Mouse (Mus musculus): Measurements from ENCODE around the gene Ap4m1. TPM values are rescaled to one million over a fixed set of nuclear protein-coding genes. Genes with fewer than 3 reads are reported as not detected.
"Not testable (repeated sequence)": the region's sequence is repeated elsewhere in the genome, so short reads cannot be mapped to it uniquely, and the experiment has no call there.

The Ap4m1 gene
- polyA plus RNA-seq, 2 experiments, result 3.9 to 10.8 TPM

- Histone ChIP-seq H3K36me3 (replicated peaks; ENCODE audit: control insufficient read depth, insufficient read depth, low read depth) (peaks cover 3% of the 10 kb centered on the region; the same call in 1 of the 2 replicates), H3K4me2 (ENCODE audit: low read depth) (peak overlapping the region; percentile 82), H3K4me1 (replicated peaks; ENCODE audit: control insufficient read depth in 2 of 2, insufficient read depth in 2 of 2, low read length in 1 of 2) (peaks cover 0 to 6% of the 10 kb centered on the region in 2 experiments; a peak in 3 of 4 replicates), H3K9ac (replicated peaks) (no peak overlapping the region), H3K9me3 (ENCODE audit: control insufficient read depth, low read length) (no peaks in the 10 kb centered on the region), H3K4me3 (ENCODE audit: insufficient read depth in 1 of 2, low read depth in 2 of 2, low read length in 2 of 2) (peak overlapping the region in 1 of 2 experiments; percentile 74; a peak in 2 of 4 replicates), H3K27ac (no peak overlapping the region), H3K27me3 (ENCODE audit: control insufficient read depth, insufficient read depth, low read length) (no peaks in the 10 kb centered on the region)
- ATAC-seq (ENCODE audit: insufficient read depth) (no peak), DNase-seq (ENCODE audit: low read depth in 3 of 3, low spot score in 3 of 3) (no peak)
- no peak for TF ChIP-seq EP300 (IDR thresholded peaks at IDR 0.05; ENCODE audit: low read depth)
- no peak for TF ChIP-seq CTCF (IDR thresholded peaks at IDR 0.05; ENCODE audit: low read depth)
- 60% methylated on average over 7 of the region's 7 CpGs for WGBS (ENCODE audit: insufficient replicate concordance)
Measured at GRCm38 (mm10) chr5:138195463-138195862, 23.7 kb downstream of the Ap4m1 start.

GRCm38 (mm10) chr5:138199576-138199975 is 27.8 kb downstream of the Ap4m1 start:
- no peaks in the 10 kb centered on the region for H3K27me3 ChIP-seq (ENCODE audit: control insufficient read depth, insufficient read depth, low read length)
- no peak overlapping the region for H3K4me2 ChIP-seq (ENCODE audit: low read depth)

GRCm38 (mm10) chr5:138202086-138202485 is 30.3 kb downstream of the Ap4m1 start:
- H3K9ac ChIP-seq (replicated peaks), result no peak overlapping the region
- no peak overlapping the region for H3K4me2 ChIP-seq (ENCODE audit: low read depth)
- ATAC-seq (ENCODE audit: insufficient read depth) (no peak), DNase-seq (ENCODE audit: low read depth in 3 of 3, low spot score in 3 of 3) (no peak)
- TF ChIP-seq CTCF (IDR thresholded peaks at IDR 0.05; ENCODE audit: low read depth) (no peak), EP300 (IDR thresholded peaks at IDR 0.05; ENCODE audit: low read depth) (no peak)
- H3K27ac ChIP-seq, result no peak overlapping the region
- no peaks in the 10 kb centered on the region for H3K27me3 ChIP-seq (ENCODE audit: control insufficient read depth, insufficient read depth, low read length)
- H3K36me3 ChIP-seq (replicated peaks; ENCODE audit: control insufficient read depth, insufficient read depth, low read depth), result no peaks in the 10 kb centered on the region
- no peak overlapping the region for H3K4me3 ChIP-seq (ENCODE audit: insufficient read depth in 1 of 2, low read depth in 2 of 2, low read length in 2 of 2)
- H3K4me1 ChIP-seq (replicated peaks; ENCODE audit: control insufficient read depth in 2 of 2, insufficient read depth in 2 of 2, low read length in 1 of 2), result no peaks in the 10 kb centered on the region
- H3K9me3 ChIP-seq (ENCODE audit: control insufficient read depth, low read length), result no peaks in the 10 kb centered on the region; the same call in 1 of the 2 replicates
- WGBS (ENCODE audit: insufficient replicate concordance), result 60% methylated on average over 3 of the region's 3 CpGs

More at GRCm38 (mm10) chr5:138199576-138199975, 27.8 kb downstream of the Ap4m1 start:
- no peak overlapping the region for H3K4me3 ChIP-seq (ENCODE audit: insufficient read depth in 1 of 2, low read depth in 2 of 2, low read length in 2 of 2)
- ATAC-seq (ENCODE audit: insufficient read depth), result no peak
- H3K4me1 ChIP-seq (replicated peaks; ENCODE audit: control insufficient read depth in 2 of 2, insufficient read depth in 2 of 2, low read length in 1 of 2), result no peaks in the 10 kb centered on the region; a peak in 1 of 4 replicates
- TF ChIP-seq EP300 (IDR thresholded peaks at IDR 0.05; ENCODE audit: low read depth), result no peak
- TF ChIP-seq CTCF (IDR thresholded peaks at IDR 0.05; ENCODE audit: low read depth), result peak; percentile 39
- no peak for DNase-seq (ENCODE audit: low read depth in 3 of 3, low spot score in 3 of 3)
- no peaks in the 10 kb centered on the region for H3K36me3 ChIP-seq (replicated peaks; ENCODE audit: control insufficient read depth, insufficient read depth, low read depth)
- H3K9ac ChIP-seq (replicated peaks), result no peak overlapping the region
- no peaks in the 10 kb centered on the region; the same call in 1 of the 2 replicates for H3K9me3 ChIP-seq (ENCODE audit: control insufficient read depth, low read length)
- WGBS (ENCODE audit: insufficient replicate concordance), result 13% methylated on average over 1 of the region's 1 CpGs
- H3K27ac ChIP-seq, result no peak overlapping the region

- no peak overlapping the region for H3K4me3 ChIP-seq (ENCODE audit: insufficient read depth in 1 of 2, low read depth in 2 of 2, low read length in 2 of 2)
- no peaks in the 10 kb centered on the region for H3K4me1 ChIP-seq (replicated peaks; ENCODE audit: control insufficient read depth in 2 of 2, insufficient read depth in 2 of 2, low read length in 1 of 2)
- ATAC-seq (ENCODE audit: insufficient read depth) (no peak), DNase-seq (ENCODE audit: low read depth in 3 of 3, low spot score in 3 of 3) (no peak)
- no peak overlapping the region for H3K4me2 ChIP-seq (ENCODE audit: low read depth)
- 61% methylated on average over 1 of the region's 1 CpGs for WGBS (ENCODE audit: insufficient replicate concordance)
- H3K27me3 ChIP-seq (ENCODE audit: control insufficient read depth, insufficient read depth, low read length), result no peaks in the 10 kb centered on the region
- H3K9ac ChIP-seq (replicated peaks), result no peak overlapping the region
- no peaks in the 10 kb centered on the region for H3K36me3 ChIP-seq (replicated peaks; ENCODE audit: control insufficient read depth, insufficient read depth, low read depth)
- TF ChIP-seq CTCF (IDR thresholded peaks at IDR 0.05; ENCODE audit: low read depth), result no peak
- no peak for TF ChIP-seq EP300 (IDR thresholded peaks at IDR 0.05; ENCODE audit: low read depth)
- no peak overlapping the region for H3K27ac ChIP-seq
- no peaks in the 10 kb centered on the region; the same call in 1 of the 2 replicates for H3K9me3 ChIP-seq (ENCODE audit: control insufficient read depth, low read length)
Measured at GRCm38 (mm10) chr5:138207253-138207652, 35.5 kb downstream of the Ap4m1 start.

GRCm38 (mm10) chr5:138207873-138208272 is 36.1 kb downstream of the Ap4m1 start:
- Histone ChIP-seq H3K4me3 (ENCODE audit: insufficient read depth in 1 of 2, low read depth in 2 of 2, low read length in 2 of 2) (no peak overlapping the region), H3K27me3 (ENCODE audit: control insufficient read depth, insufficient read depth, low read length) (no peaks in the 10 kb centered on the region), H3K9me3 (ENCODE audit: control insufficient read depth, low read length) (no peaks in the 10 kb centered on the region; the same call in 1 of the 2 replicates), H3K4me1 (replicated peaks; ENCODE audit: control insufficient read depth in 2 of 2, insufficient read depth in 2 of 2, low read length in 1 of 2) (no peaks in the 10 kb centered on the region), H3K27ac (no peak overlapping the region), H3K9ac (replicated peaks) (no peak overlapping the region), H3K4me2 (ENCODE audit: low read depth) (no peak overlapping the region), H3K36me3 (replicated peaks; ENCODE audit: control insufficient read depth, insufficient read depth, low read depth) (no peaks in the 10 kb centered on the region)
- TF ChIP-seq CTCF (IDR thresholded peaks at IDR 0.05; ENCODE audit: low read depth), result no peak
- no peak for TF ChIP-seq EP300 (IDR thresholded peaks at IDR 0.05; ENCODE audit: low read depth)
- WGBS (ENCODE audit: insufficient replicate concordance), result 70% methylated on average over 4 of the region's 4 CpGs
- no peak for DNase-seq (ENCODE audit: low read depth in 3 of 3, low spot score in 3 of 3)
- ATAC-seq (ENCODE audit: insufficient read depth), result no peak

GRCm38 (mm10) chr5:138216632-138217031 is 44.8 kb downstream of the Ap4m1 start:
- not testable (repeated sequence) for DNase-seq (ENCODE audit: low read depth in 3 of 3, low spot score in 3 of 3); ATAC-seq (ENCODE audit: insufficient read depth)
- WGBS (ENCODE audit: insufficient replicate concordance), result 87% methylated on average over 13 of the region's 13 CpGs

More at GRCm38 (mm10) chr5:138216632-138217031, 44.8 kb downstream of the Ap4m1 start:
- H3K9me3 ChIP-seq (ENCODE audit: control insufficient read depth, low read length); H3K27me3 ChIP-seq (ENCODE audit: control insufficient read depth, insufficient read depth, low read length); H3K36me3 ChIP-seq (replicated peaks; ENCODE audit: control insufficient read depth, insufficient read depth, low read depth); H3K4me3 ChIP-seq (ENCODE audit: insufficient read depth in 1 of 2, low read depth in 2 of 2, low read length in 2 of 2); H3K9ac ChIP-seq (replicated peaks); H3K4me1 ChIP-seq (replicated peaks; ENCODE audit: control insufficient read depth in 2 of 2, insufficient read depth in 2 of 2, low read length in 1 of 2); H3K4me2 ChIP-seq (ENCODE audit: low read depth); H3K27ac ChIP-seq: not testable (repeated sequence)
